Mouse (Mus musculus) spleen, adult 2 months (tissue): ENCODE results near the gene Efl1.

ENCODE experiments used
- CTCF ChIP-seq: fragments of 200-500 bp; IDR thresholded peaks from 2 replicates; pipeline ENCODE4 v1.5.1; 2011; ENCODE audit warnings: mild to moderate bottlenecking, inconsistent platforms; ENCODE audit not compliant: insufficient read depth, insufficient read length, insufficient replicate concordance; ENCODE audit errors: extremely low read depth
- POLR2A ChIP-seq: fragments of 200-500 bp; IDR thresholded peaks from 2 replicates; pipeline ENCODE4 v1.6.1; 2011; ENCODE audit warnings: low read depth, low read length, inconsistent platforms

DNA sequence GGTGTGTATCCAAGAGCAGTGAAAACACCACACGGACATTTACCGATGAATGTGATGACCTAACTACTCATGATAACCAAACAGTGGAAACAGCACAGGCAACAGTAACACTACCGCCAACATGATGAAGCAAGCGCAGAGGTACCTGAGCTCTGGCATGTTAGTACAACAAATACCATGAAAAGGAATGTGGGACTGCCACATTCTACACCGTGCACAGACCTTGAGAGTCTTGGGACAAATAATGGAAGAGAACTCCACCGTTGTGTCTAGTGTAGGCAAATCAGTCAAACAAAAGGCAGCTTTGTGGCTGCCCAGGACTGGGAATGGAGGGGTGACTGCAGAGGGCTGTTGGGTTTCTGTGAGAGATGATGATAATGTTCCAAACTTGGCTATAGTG, 43.0 kb upstream of the Efl1 start:
- TF ChIP-seq CTCF = no peak
- TF ChIP-seq POLR2A = no peak
